Mouse (Mus musculus): ENCODE data around the gene Helq. TPM values are rescaled to one million over a fixed set of nuclear protein-coding genes. Genes with fewer than 3 reads are reported as not detected.

Helq gene
- 10 to 100 TPM; 15.8 to 18.1 TPM for total RNA-seq (2021)
- long read RNA-seq, experiment 1, partial matches to known transcripts: 1 of 10 reads
- long read RNA-seq, experiment 1, other reads (novel, unspliced or antisense): 6 of 10 reads
- long read RNA-seq, experiment 2, partial matches to known transcripts: 0 of 6 reads
- long read RNA-seq, experiment 2, other reads (novel, unspliced or antisense): 6 of 6 reads

DNA sequence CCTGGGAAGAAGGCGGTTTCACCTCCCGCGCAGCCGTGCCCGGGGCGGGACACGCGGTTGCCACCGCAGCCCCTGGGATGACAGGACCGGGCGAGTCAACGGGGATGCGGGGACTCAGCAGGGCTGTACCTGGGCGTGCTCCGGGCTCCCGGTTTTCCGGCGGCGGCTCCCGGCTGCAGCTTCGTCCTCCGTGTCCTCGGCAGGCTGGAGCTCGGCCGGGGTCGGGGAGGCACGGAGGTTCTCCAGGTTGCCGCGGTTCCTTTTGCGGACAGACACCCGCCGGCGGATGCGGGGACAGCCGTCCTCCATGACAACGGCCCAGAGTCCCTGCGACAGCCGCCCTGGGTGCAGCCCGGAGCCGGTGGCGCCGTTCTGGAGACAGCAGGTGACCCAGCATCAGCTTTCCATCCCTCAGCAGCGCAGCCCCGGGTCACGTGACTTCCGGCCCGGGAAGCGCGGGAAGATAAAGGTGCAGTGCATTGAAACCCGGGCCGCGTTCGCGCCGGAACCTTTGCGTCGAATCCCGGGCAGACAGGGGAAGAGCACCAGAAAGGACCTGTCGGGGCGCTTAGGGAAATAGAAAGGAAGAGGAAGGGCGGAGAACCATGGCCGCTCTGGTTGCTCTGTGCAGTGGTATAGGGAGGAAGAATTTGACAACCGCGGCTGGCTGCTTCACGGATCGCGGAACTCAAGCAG lies at the start of gene Helq, which contains the start of gene Mrps18c:
Gene Helq (minus strand): TSS at position 434 of the 696 bp plus-strand sequence.
Gene Mrps18c (plus strand): TSS at position 463 of the 696 bp plus-strand sequence.
- no peak for TF ChIP-seq CTCF (conservative IDR thresholded peaks at IDR 0.05)
- Histone ChIP-seq H3K4me3 (peak within 1 kb of the TSS; percentile 83), H3K27ac (peak within 1 kb of the TSS; percentile 88)
- DNase-seq (ENCODE audit: low spot score in 2 of 2): peak; percentile 93 to 94

DNA sequence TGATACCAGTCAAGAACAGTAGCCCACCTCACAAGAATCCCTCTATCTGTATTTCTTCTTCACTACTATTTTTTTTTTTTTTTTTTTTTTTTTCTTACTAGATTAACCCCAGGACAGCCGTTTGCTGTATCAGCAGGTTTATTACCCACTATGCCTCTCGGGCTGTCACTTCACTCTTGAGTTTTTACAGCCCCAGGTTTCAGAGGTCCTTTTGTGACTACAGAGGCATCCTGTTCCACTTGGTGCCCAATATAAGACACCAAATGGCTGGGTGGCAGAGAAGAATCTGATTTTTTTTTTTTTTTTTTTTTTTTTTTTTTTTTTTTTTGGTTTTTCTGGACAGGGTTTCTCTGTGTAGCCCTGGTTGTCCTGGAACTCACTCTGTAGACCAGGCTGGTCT lies 48.7 kb upstream of the Helq start:
- no peak for DNase-seq (ENCODE audit: low spot score in 2 of 2)
- TF ChIP-seq CTCF (conservative IDR thresholded peaks at IDR 0.05): no peak
- Histone ChIP-seq H3K27ac (no peak overlapping the region), H3K4me3 (no peak overlapping the region)

DNA sequence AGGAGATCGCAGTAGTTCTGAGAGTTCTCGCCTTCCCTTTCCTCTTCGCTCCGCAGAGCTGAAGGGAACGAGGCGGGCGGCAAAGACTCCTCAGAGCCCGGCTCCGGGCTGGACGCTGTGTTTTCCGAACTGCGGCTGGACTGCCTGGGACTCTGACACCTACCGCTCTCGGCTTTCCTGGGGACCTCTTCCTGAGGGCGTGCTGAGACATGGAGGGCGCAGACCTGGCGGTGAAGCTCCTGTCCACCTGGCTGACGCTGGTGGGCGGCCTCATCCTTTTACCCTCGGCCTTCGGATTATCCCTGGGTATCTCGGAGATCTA lies 48.2 kb upstream of the Helq start:
- Histone ChIP-seq H3K4me3 (peak overlapping the region; percentile 78), H3K27ac (peak overlapping the region; percentile 53; the same call in 1 of the 2 replicates)
- no peak for TF ChIP-seq CTCF (conservative IDR thresholded peaks at IDR 0.05)
- DNase-seq (ENCODE audit: low spot score in 2 of 2): no peak

DNA sequence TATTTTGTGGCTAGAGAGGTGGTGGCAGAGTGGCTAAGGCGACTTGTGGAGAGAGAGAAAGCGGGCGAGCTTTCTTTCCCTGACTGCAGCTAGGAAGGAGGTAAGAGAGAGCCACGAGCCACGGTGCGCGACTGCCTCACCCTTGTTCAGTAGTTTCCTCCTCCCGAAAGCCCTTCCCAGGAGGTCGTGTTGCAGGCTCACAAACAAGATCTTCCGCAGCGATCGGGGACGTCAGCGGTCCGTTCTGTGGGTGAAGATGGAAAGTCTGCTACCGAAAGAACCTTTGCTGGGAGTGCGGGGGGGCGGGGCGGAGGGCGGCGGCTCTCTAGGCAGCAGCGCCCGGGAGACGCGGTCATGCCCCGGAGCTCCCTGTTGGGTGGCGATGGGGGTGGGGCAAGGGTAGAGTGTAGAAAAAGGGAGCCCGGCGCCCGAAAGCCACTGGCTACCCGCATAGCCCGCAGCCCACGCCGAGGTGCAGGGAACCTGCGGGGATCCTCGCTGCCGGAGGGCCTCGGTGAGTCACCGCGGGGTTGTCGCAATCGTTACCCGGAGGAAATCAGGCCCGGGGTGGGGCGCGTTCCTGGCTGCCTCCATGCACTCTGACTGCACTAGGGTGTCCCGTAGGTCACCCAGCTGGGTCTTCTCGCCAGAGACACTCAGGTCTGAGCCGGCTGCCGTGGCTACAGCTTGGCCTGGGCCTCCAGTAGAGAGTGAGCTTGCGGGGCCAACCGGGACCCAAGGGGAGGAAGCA lies 47.6 kb upstream of the Helq start:
- DNase-seq (ENCODE audit: low spot score in 2 of 2): peak; percentile 19 to 46
- H3K4me3 ChIP-seq: peak overlapping the region; percentile 78
- peak overlapping the region; percentile 53; the same call in 1 of the 2 replicates for H3K27ac ChIP-seq
- no peak for TF ChIP-seq CTCF (conservative IDR thresholded peaks at IDR 0.05)

DNA sequence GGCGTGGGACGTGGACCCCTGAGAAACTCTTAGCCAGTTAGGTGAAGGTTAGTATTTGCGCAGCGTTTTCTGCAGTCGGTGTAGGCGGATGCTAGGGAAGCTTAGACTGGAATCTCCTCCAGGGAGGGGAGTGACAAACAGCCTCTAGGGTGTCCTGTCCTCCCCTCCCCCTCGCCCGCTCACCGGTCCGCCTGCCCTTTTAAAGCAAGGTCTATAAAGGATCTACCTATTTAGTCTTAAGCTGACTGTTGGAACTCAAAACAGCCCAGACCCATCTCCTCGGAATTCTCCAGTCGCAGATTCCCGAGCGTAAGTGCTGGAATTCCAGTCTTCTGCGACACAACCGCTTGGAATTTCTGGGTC lies 47.1 kb upstream of the Helq start, which contains the start of gene Gpat3:
Gene Gpat3 (plus strand): TSS at position 229 of the 363 bp plus-strand sequence.
- Histone ChIP-seq H3K27ac (peak within 1 kb of the TSS; percentile 53; the same call in 1 of the 2 replicates), H3K4me3 (peak within 1 kb of the TSS; percentile 78)
- DNase-seq (ENCODE audit: low spot score in 2 of 2): peak in 1 of 2 experiments; percentile 14
- no peak for TF ChIP-seq CTCF (conservative IDR thresholded peaks at IDR 0.05)

DNA sequence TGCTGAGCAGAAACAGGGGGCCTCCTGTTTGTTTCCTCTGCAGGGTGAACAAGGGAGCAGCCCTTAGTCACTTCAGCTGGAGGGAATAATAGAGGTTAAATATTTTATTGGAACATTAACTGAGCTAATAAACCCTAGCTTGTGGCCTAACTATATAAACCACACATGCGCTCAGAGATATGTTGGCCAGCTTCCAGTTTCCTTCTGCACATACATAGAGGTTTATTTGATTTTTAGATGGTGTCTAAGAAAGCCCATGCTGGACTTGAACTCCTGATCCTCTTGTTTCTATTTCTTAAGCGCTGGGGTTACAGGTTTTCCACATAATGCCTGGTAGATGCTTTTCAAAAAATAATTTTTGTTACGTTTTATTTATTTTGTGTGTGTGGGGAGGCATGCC lies 46.1 kb upstream of the Helq start:
- Histone ChIP-seq H3K27ac (no peak overlapping the region), H3K4me3 (no peak overlapping the region)
- DNase-seq (ENCODE audit: low spot score in 2 of 2): no peak
- TF ChIP-seq CTCF (conservative IDR thresholded peaks at IDR 0.05): no peak

DNA sequence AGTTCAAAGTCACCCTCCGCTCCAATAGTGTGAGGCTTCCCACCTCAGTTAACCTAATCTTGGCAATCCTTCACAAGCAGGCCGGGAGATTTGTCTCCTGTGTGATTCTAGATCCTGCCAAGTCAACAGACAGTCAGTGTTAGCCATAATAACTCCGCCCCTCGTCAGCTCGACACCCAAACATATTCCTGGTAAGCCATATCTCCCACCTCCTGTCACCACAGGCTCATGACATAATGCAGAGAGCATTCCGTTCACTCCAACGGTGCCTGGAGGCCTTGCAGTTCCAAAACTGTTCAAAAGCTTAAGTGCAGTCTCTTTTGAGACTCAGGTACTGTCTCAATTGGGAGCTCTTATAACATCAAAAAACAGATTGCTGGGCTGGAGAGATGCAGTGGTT lies 39.5 kb upstream of the Helq start:
- no peak for TF ChIP-seq CTCF (conservative IDR thresholded peaks at IDR 0.05)
- no peak for DNase-seq (ENCODE audit: low spot score in 2 of 2)
- H3K27ac ChIP-seq: no peak overlapping the region
- H3K4me3 ChIP-seq: no peak overlapping the region

DNA sequence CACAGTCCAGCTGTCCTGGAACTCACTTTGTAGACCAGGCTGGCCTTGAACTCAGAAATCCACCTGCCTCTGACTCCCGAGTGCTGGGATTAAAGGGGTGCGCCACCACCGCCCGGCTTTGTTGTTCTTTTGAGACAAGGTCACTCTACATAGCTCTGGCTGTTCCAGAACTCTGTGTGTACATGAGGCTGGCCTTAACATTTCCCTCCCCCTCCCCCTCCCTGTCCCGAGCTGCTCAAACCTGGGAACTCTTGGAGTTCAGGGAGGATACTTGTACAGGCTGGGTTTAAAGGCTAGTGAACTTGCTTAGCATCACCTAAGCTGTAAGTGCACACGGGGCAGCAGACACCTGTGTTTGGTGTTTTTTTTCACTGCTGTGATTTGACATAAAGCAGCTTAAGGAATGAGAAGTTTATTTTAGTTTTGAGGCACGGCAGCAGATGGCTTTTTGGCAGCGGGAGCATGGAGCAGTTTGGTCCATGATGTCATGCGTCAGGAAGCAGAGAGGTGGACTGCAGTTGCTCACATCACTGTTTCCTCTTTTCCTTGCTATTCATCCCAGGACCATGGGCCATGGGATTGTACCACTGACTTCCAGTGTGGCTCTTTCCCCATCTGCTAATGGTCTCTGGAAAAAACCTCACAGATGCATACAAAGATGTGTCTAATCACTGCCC lies 37.6 kb upstream of the Helq start:
- Histone ChIP-seq H3K4me3 (no peak overlapping the region), H3K27ac (no peak overlapping the region)
- no peak for DNase-seq (ENCODE audit: low spot score in 2 of 2)
- no peak for TF ChIP-seq CTCF (conservative IDR thresholded peaks at IDR 0.05)

DNA sequence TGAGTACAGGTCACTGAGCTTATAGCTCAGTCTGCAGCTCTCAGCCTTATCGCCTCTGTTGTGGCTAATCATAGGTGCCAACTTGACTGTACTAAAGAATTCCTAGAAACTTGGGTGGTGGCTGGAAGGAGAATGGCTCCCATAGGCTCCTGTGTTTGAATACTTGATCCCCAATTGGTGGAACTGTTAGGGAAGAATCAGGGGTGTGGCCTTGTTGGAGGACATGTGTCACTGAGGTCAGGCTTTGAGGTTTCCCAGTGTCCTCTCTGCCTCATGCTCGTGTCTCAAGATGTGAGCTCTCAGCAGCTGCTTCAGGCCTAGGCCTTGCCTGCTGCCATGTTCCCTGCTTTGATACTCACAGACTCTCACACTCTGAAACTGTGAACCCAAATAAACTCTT lies 35.4 kb upstream of the Helq start:
- TF ChIP-seq CTCF (conservative IDR thresholded peaks at IDR 0.05): no peak
- Histone ChIP-seq H3K27ac (no peak overlapping the region), H3K4me3 (no peak overlapping the region)
- no peak for DNase-seq (ENCODE audit: low spot score in 2 of 2)

DNA sequence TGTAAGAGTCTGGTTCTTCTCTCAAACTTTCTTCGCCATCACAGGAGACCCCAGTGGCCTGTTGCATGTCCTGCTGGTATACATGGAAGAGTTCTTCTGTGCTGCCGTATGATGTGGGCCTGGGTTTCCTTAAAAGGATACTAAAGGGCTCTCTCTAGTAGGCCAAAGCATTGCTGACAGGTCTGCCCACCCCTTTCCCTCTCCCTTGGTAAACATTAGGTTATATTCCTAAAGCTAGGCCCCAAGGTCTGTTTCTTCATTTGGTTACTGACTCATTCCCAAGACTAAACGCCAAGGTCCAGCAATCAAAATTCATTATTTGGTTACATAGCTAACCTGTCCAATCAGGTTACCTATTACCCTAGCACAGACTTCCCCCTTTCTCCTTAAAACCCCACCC lies 34.3 kb upstream of the Helq start:
- DNase-seq (ENCODE audit: low spot score in 2 of 2): no peak
- Histone ChIP-seq H3K4me3 (no peak overlapping the region), H3K27ac (no peak overlapping the region)
- no peak for TF ChIP-seq CTCF (conservative IDR thresholded peaks at IDR 0.05)

DNA sequence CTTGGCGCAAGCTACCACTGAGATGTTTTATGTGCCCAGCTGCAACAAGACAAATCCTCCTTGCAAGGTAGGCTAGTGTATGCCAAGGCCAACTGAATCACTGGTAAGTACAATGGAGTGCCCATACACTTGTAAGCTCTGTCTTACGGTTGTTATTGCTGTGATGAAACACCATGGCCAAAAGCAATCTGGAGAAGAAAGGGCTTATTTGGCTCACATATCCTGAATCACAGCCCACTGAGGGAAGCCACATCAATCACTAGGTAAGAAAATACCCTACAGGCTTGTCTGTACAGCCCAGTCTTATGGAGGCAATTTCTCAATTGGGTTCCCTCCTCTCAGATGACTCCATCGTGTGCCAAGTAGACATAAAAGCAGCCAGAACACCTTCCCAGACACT lies 30.3 kb upstream of the Helq start:
- H3K27ac ChIP-seq: no peak overlapping the region

DNA sequence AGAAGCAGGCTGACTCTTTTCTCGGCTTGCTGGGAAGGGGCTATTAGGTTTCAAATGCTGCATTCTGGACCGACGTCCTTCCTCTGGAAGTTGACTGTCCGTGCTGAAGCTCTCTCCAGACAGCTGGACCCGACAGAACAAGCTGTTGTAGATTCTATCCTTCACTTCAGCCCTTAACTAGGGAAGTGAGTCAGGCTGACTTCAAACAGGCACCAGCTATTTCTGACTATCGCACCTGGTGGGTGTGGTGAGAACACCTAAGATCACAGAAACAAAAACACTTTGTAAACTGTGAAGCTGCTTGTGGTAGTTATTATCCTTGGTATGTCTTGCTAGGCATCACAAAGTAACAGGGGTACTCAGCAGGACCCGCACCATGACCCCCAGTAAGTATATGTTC lies 28.1 kb upstream of the Helq start:
- Histone ChIP-seq H3K27ac (no peak overlapping the region), H3K4me3 (no peak overlapping the region)
- DNase-seq (ENCODE audit: low spot score in 2 of 2): no peak
- TF ChIP-seq CTCF (conservative IDR thresholded peaks at IDR 0.05): no peak

More for the DNA sequence above, 30.3 kb upstream of the Helq start:
- no peak for TF ChIP-seq CTCF (conservative IDR thresholded peaks at IDR 0.05)
- H3K4me3 ChIP-seq: no peak overlapping the region
- no peak for DNase-seq (ENCODE audit: low spot score in 2 of 2)

DNA sequence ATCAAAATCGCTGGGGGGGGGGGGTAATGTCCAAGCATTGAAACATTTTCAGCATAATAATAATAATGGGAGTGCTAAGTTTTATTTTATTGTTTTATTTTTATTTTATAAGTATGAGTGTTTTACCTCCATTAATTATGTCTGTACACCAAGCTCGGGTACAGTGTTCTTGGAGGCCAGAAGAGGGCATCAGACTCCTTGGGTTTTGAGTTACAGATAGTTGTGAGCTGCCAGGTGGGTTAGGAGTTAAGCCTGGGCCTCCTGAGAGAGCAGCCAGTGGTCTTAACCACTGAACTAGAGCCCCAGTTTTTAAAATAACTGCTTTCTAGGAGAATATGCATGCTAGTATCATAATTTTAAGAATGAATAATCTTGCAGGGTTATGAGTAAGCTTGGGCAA lies 27.6 kb upstream of the Helq start:
- no peak overlapping the region for H3K27ac ChIP-seq
- H3K4me3 ChIP-seq: no peak overlapping the region
- no peak for DNase-seq (ENCODE audit: low spot score in 2 of 2)
- TF ChIP-seq CTCF (conservative IDR thresholded peaks at IDR 0.05): peak; percentile 74

All from layer of hippocampus, adult 2 months (tissue).